Mouse (Mus musculus): ENCODE results near the gene Tbc1d22a. TPM values are rescaled to one million over a fixed set of nuclear protein-coding genes. Genes with fewer than 3 reads are reported as not detected.

The Tbc1d22a gene
- 37.2 and 39.8 TPM in 2 replicates for polyA plus RNA-seq (2012; ENCODE audit: insufficient read depth, insufficient read length, missing spikeins)

GRCm38 (mm10) chr15:86213753-86214548 lies at the start of gene Tbc1d22a:
Gene Tbc1d22a (plus strand): TSS chr15:86214459.
- peaks cover 43% of the 10 kb centered on the region for H3K4me1 ChIP-seq (ENCODE audit: control insufficient read depth, insufficient read depth, low read length)
- TF ChIP-seq CTCF (IDR thresholded peaks at IDR 0.05; ENCODE audit: low read depth, low read length), result no peak
- 0 out of 2 replicates have a peak, but pooled peaks have one; percentile 35 for TF ChIP-seq POLR2A (IDR thresholded peaks at IDR 0.05; ENCODE audit: borderline replicate concordance, low read depth, low read length)
- H3K4me3 ChIP-seq (ENCODE audit: insufficient read depth, low read length), result peak within 1 kb of the TSS; percentile 94
- peak within 1 kb of the TSS; percentile 94 for H3K27ac ChIP-seq (ENCODE audit: insufficient read depth, low read depth, low read length)

- peaks cover 31% of the 10 kb centered on the region for H3K4me1 ChIP-seq (ENCODE audit: control insufficient read depth, insufficient read depth, low read length)
- no peak overlapping the region for H3K4me3 ChIP-seq (ENCODE audit: insufficient read depth, low read length)
- no peak overlapping the region for H3K27ac ChIP-seq (ENCODE audit: insufficient read depth, low read depth, low read length)
- TF ChIP-seq POLR2A (IDR thresholded peaks at IDR 0.05; ENCODE audit: borderline replicate concordance, low read depth, low read length) (no peak), CTCF (IDR thresholded peaks at IDR 0.05; ENCODE audit: low read depth, low read length) (no peak)
Observed at GRCm38 (mm10) chr15:86164718-86165345, 49.4 kb upstream of the Tbc1d22a start.

GRCm38 (mm10) chr15:86165811-86166590 lies 48.3 kb upstream of the Tbc1d22a start:
- TF ChIP-seq CTCF (IDR thresholded peaks at IDR 0.05; ENCODE audit: low read depth, low read length) (no peak), POLR2A (IDR thresholded peaks at IDR 0.05; ENCODE audit: borderline replicate concordance, low read depth, low read length) (no peak)
- H3K27ac ChIP-seq (ENCODE audit: insufficient read depth, low read depth, low read length), result peak overlapping the region; percentile 100
- H3K4me1 ChIP-seq (ENCODE audit: control insufficient read depth, insufficient read depth, low read length), result peaks cover 42% of the 10 kb centered on the region
- H3K4me3 ChIP-seq (ENCODE audit: insufficient read depth, low read length), result no peak overlapping the region

GRCm38 (mm10) chr15:86167032-86167655 lies 47.1 kb upstream of the Tbc1d22a start:
- peak overlapping the region; percentile 100 for H3K27ac ChIP-seq (ENCODE audit: insufficient read depth, low read depth, low read length)
- peaks cover 52% of the 10 kb centered on the region for H3K4me1 ChIP-seq (ENCODE audit: control insufficient read depth, insufficient read depth, low read length)
- H3K4me3 ChIP-seq (ENCODE audit: insufficient read depth, low read length), result no peak overlapping the region
- TF ChIP-seq CTCF (IDR thresholded peaks at IDR 0.05; ENCODE audit: low read depth, low read length), result no peak
- no peak for TF ChIP-seq POLR2A (IDR thresholded peaks at IDR 0.05; ENCODE audit: borderline replicate concordance, low read depth, low read length)

- TF ChIP-seq CTCF (IDR thresholded peaks at IDR 0.05; ENCODE audit: low read depth, low read length), result no peak
- Histone ChIP-seq H3K4me3 (ENCODE audit: insufficient read depth, low read length) (peak overlapping the region; percentile 22), H3K27ac (ENCODE audit: insufficient read depth, low read depth, low read length) (peak overlapping the region; percentile 100), H3K4me1 (ENCODE audit: control insufficient read depth, insufficient read depth, low read length) (peaks cover 59% of the 10 kb centered on the region)
Observed at GRCm38 (mm10) chr15:86167787-86168504, 46.3 kb upstream of the Tbc1d22a start.

- Histone ChIP-seq H3K4me1 (ENCODE audit: control insufficient read depth, insufficient read depth, low read length) (peaks cover 64% of the 10 kb centered on the region), H3K4me3 (ENCODE audit: insufficient read depth, low read length) (peak overlapping the region; percentile 22), H3K27ac (ENCODE audit: insufficient read depth, low read depth, low read length) (peak overlapping the region; percentile 100)
- TF ChIP-seq POLR2A (IDR thresholded peaks at IDR 0.05; ENCODE audit: borderline replicate concordance, low read depth, low read length) (no peak), CTCF (IDR thresholded peaks at IDR 0.05; ENCODE audit: low read depth, low read length) (no peak)
Observed at GRCm38 (mm10) chr15:86168505-86168867, 45.8 kb upstream of the Tbc1d22a start.

GRCm38 (mm10) chr15:86168941-86169816 lies 45.1 kb upstream of the Tbc1d22a start:
- peak overlapping the region; percentile 37 for H3K4me3 ChIP-seq (ENCODE audit: insufficient read depth, low read length)
- H3K27ac ChIP-seq (ENCODE audit: insufficient read depth, low read depth, low read length), result peak overlapping the region; percentile 100
- TF ChIP-seq CTCF (IDR thresholded peaks at IDR 0.05; ENCODE audit: low read depth, low read length), result no peak
- no peak for TF ChIP-seq POLR2A (IDR thresholded peaks at IDR 0.05; ENCODE audit: borderline replicate concordance, low read depth, low read length)
- peaks cover 71% of the 10 kb centered on the region for H3K4me1 ChIP-seq (ENCODE audit: control insufficient read depth, insufficient read depth, low read length)

- peak overlapping the region; percentile 37; the same call in 1 of the 2 replicates for H3K4me3 ChIP-seq (ENCODE audit: insufficient read depth, low read length)
- H3K4me1 ChIP-seq (ENCODE audit: control insufficient read depth, insufficient read depth, low read length), result peaks cover 77% of the 10 kb centered on the region
- H3K27ac ChIP-seq (ENCODE audit: insufficient read depth, low read depth, low read length), result peak overlapping the region; percentile 100
- no peak for TF ChIP-seq CTCF (IDR thresholded peaks at IDR 0.05; ENCODE audit: low read depth, low read length)
- no peak for TF ChIP-seq POLR2A (IDR thresholded peaks at IDR 0.05; ENCODE audit: borderline replicate concordance, low read depth, low read length)
Observed at GRCm38 (mm10) chr15:86169817-86170110, 44.5 kb upstream of the Tbc1d22a start.

All from bone marrow macrophage, adult 2 months (primary cell).